Mouse (Mus musculus) spleen, adult 2 months (tissue): ENCODE results near the gene Gipc1.

Experiments
- CTCF ChIP-seq: fragments of 200-500 bp; IDR thresholded peaks from 2 replicates; pipeline ENCODE4 v1.5.1; 2011; ENCODE audit warnings: mild to moderate bottlenecking, inconsistent platforms; ENCODE audit not compliant: insufficient read depth, insufficient read length, insufficient replicate concordance; ENCODE audit errors: extremely low read depth
- POLR2A ChIP-seq: fragments of 200-500 bp; IDR thresholded peaks from 2 replicates; pipeline ENCODE4 v1.6.1; 2011; ENCODE audit warnings: low read depth, low read length, inconsistent platforms

GRCm38 (mm10) chr8:83625676-83626299, 26.7 kb upstream of the Gipc1 start:
- TF ChIP-seq CTCF: no peak
- no peak for TF ChIP-seq POLR2A
